In the genomic region with DNA sequence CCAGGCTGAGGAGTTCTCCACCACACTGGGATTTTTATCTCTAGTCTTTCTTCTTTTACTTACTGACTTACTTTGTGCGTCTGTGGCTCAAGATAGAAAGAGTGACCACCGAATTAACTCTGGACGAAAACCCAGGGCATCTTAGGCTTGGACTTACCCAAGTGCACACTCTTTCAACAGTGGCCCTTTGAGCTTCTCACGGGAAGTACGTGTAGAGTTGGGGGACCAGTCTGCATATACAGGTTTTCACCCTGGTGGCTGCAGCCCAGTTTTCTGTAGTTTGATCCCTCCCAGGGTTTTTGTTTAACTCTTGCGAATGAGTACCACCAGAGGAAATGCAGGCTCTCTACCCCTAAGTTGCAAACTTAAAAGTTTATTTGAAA, we compare ENCODE assay signal across 8 mouse cellular contexts. TPM values are rescaled to one million over a fixed set of nuclear protein-coding genes. Genes with fewer than 3 reads are reported as not detected.
DNase-seq lines count a peak whose midpoint lies in the region; ATAC-seq lines count a peak whose summit lies in the region.

No protein-coding gene starts in this region.

- no peaks in the 10 kb centered on the region; the same call in 1 of the 2 replicates for H3K9me3 ChIP-seq in kidney, embryonic 16.5 days (ENCODE audit: low read length)
- no peaks in the 10 kb centered on the region for H3K9me3 ChIP-seq in hindbrain, embryonic 13.5 days
- no peaks in the 10 kb centered on the region for H3K9me3 ChIP-seq in midbrain, embryonic 12.5 days

- peak overlapping the region; percentile 84 for H3K9ac ChIP-seq in kidney, embryonic 16.5 days (replicated peaks; ENCODE audit: low read length)
- H3K9ac ChIP-seq in hindbrain, embryonic 13.5 days, result peak overlapping the region; percentile 77
- H3K9ac ChIP-seq in midbrain, embryonic 12.5 days (replicated peaks), result peak overlapping the region; percentile 75

- H3K4me3 ChIP-seq in kidney, embryonic 16.5 days (ENCODE audit: low read length), result peak overlapping the region; percentile 79
- peak overlapping the region; percentile 51 for H3K4me3 ChIP-seq in hindbrain, embryonic 13.5 days
- H3K4me3 ChIP-seq in midbrain, embryonic 12.5 days, result peak overlapping the region; percentile 81

- peak overlapping the region; percentile 58 for H3K27ac ChIP-seq in kidney, embryonic 16.5 days (ENCODE audit: low read length)
- H3K27ac ChIP-seq in hindbrain, embryonic 13.5 days, result peak overlapping the region; percentile 49; the same call in 1 of the 2 replicates
- no peak overlapping the region for H3K27ac ChIP-seq in midbrain, embryonic 12.5 days (replicated peaks)

- H3K4me1 ChIP-seq in kidney, embryonic 16.5 days (ENCODE audit: insufficient read depth, low read length), result peaks cover 12% of the 10 kb centered on the region
- H3K4me1 ChIP-seq in hindbrain, embryonic 13.5 days (replicated peaks), result peaks cover 22% of the 10 kb centered on the region
- peaks cover 13% of the 10 kb centered on the region for H3K4me1 ChIP-seq in midbrain, embryonic 12.5 days

- ATAC-seq in kidney, embryonic 16.5 days (ENCODE audit: low FRiP score, low TSS enrichment), result peak; percentile 24; the same call in 1 of the 2 replicates
- ATAC-seq in hindbrain, embryonic 13.5 days (ENCODE audit: low FRiP score), result no peak
- ATAC-seq in midbrain, embryonic 12.5 days (ENCODE audit: low FRiP score, low read depth), result peak; percentile 30; the same call in 1 of the 2 replicates

- H3K36me3 ChIP-seq in kidney, embryonic 16.5 days (ENCODE audit: insufficient read depth, low read length), result peaks cover 6% of the 10 kb centered on the region; the same call in 1 of the 2 replicates
- H3K36me3 ChIP-seq in hindbrain, embryonic 13.5 days, result peaks cover 2% of the 10 kb centered on the region; the same call in 1 of the 2 replicates
- H3K36me3 ChIP-seq in midbrain, embryonic 12.5 days, result peaks cover 3% of the 10 kb centered on the region; the same call in 1 of the 2 replicates

- H3K27me3 ChIP-seq in kidney, embryonic 16.5 days (ENCODE audit: insufficient read depth, low read length), result no peaks in the 10 kb centered on the region
- H3K27me3 ChIP-seq in hindbrain, embryonic 13.5 days, result no peaks in the 10 kb centered on the region
- no peaks in the 10 kb centered on the region for H3K27me3 ChIP-seq in midbrain, embryonic 12.5 days

- peak overlapping the region; percentile 68 for H3K4me2 ChIP-seq in kidney, embryonic 16.5 days (replicated peaks; ENCODE audit: low read depth, low read length)
- H3K4me2 ChIP-seq in hindbrain, embryonic 13.5 days, result peak overlapping the region; percentile 57
- H3K4me2 ChIP-seq in midbrain, embryonic 12.5 days (replicated peaks), result peak overlapping the region; percentile 59

- 3% methylated on average over 6 of the region's 6 CpGs for WGBS in kidney, embryonic 16.5 days
- WGBS in hindbrain, embryonic 13.5 days, result 8% methylated on average over 6 of the region's 6 CpGs
- 8% methylated on average over 6 of the region's 6 CpGs for WGBS in midbrain, embryonic 12.5 days

- no peak for DNase-seq in kidney, adult 18-20 months
- peak; percentile 36 for DNase-seq in NIH3T3 (ENCODE audit: low read depth)
- DNase-seq in right cerebral cortex, postnatal 36 days (ENCODE audit: low spot score in 2 of 2), result no peak
- no peak for DNase-seq in right cerebral cortex, postnatal 10 days (ENCODE audit: low spot score in 2 of 2)
- DNase-seq in kidney, adult 8-10 months, result no peak

RNA-seq across cellular contexts. Expression of gene Trub1, which starts 0.5 kb away (rescaled TPM):
- 25.8 and 26.6 TPM in 2 replicates for polyA plus RNA-seq in kidney, embryonic 16.5 days (2015; fragmentation: Nextera tagmentation; extraction: Ambion mirVana)
- polyA plus RNA-seq in hindbrain, embryonic 13.5 days (2015; fragmentation: Nextera tagmentation; extraction: Ambion mirVana), result 14.3 and 15.4 TPM in 2 replicates
- polyA plus RNA-seq in midbrain, embryonic 12.5 days (2016; fragmentation: Nextera tagmentation; extraction: Ambion mirVana), result 14.4 and 21.3 TPM in 2 replicates
